Mouse (Mus musculus) C2C12 (cell line): ENCODE results near the gene Bri3. TPM values are rescaled to one million over a fixed set of nuclear protein-coding genes. Genes with fewer than 3 reads are reported as not detected.

ENCODE experiments used
- H3K27me3 ChIP-seq: one replicate; pipeline ENCODE4 v1.6.1; 2011; ENCODE audit not compliant: control insufficient read depth, insufficient read depth, insufficient read length
- H3K36me3 ChIP-seq: one replicate; pipeline ENCODE4 v1.6.1; 2011; ENCODE audit not compliant: control insufficient read depth, insufficient read depth
- H3K4me3 ChIP-seq: one replicate; pipeline ENCODE4 v1.5.1; 2011; ENCODE audit warnings: mild to moderate bottlenecking, control low read depth; ENCODE audit not compliant: poor library complexity, insufficient read depth, severe bottlenecking
- H3K79me2 ChIP-seq: one replicate; pipeline ENCODE4 v1.6.1; 2011; ENCODE audit not compliant: control insufficient read depth, insufficient read depth
- H3K79me3 ChIP-seq: one replicate; pipeline ENCODE4 v1.6.1; 2011; ENCODE audit warnings: low read depth, control low read depth
- H3ac ChIP-seq: one replicate; pipeline ENCODE3; 2011; ENCODE audit warnings: low read depth; ENCODE audit not compliant: control insufficient read depth, insufficient read length
- CEBPB ChIP-seq: IDR thresholded peaks from one replicate; pipeline ENCODE4 v1.6.1; 2011; ENCODE audit warnings: low read depth, mild to moderate bottlenecking, control low read depth, moderate library complexity
- CTCF ChIP-seq: IDR thresholded peaks from one replicate; pipeline ENCODE4 v1.5.1; 2011; ENCODE audit not compliant: control insufficient read depth, insufficient read depth, insufficient read length
- FOSL1 ChIP-seq: IDR thresholded peaks from one replicate; pipeline ENCODE4 v1.8.0; 2011; ENCODE audit warnings: mild to moderate bottlenecking, low read length; ENCODE audit not compliant: poor library complexity, insufficient read depth, severe bottlenecking
- MAX ChIP-seq: IDR thresholded peaks from one replicate; pipeline ENCODE4 v1.6.1; 2011; ENCODE audit warnings: mild to moderate bottlenecking, control low read depth
- MYOD1 ChIP-seq: IDR thresholded peaks from one replicate; pipeline ENCODE4 v1.6.1; 2011; ENCODE audit warnings: low read depth; ENCODE audit not compliant: control insufficient read depth, insufficient read length
- MYOG ChIP-seq: IDR thresholded peaks from one replicate; pipeline ENCODE4 v1.6.1; 2011; ENCODE audit not compliant: control insufficient read depth, insufficient read length; ENCODE audit errors: extremely low read depth
- USF1 ChIP-seq: IDR thresholded peaks from one replicate; pipeline ENCODE4 v1.6.1; 2011; ENCODE audit warnings: low read depth, mild to moderate bottlenecking, control low read depth, moderate library complexity
- polyA plus RNA-seq: library from polyadenylated mRNA; unstranded; fragments of >200 nt; fragmentation: generic; extraction: Trizol; gene quantifications from one replicate; pipeline ENCODE4 v1.2.1, GENCODE M21; 2012; ENCODE audit warnings: missing spikeins

The Bri3 gene
- polyA plus RNA-seq, 1 experiment: 121 TPM

DNA sequence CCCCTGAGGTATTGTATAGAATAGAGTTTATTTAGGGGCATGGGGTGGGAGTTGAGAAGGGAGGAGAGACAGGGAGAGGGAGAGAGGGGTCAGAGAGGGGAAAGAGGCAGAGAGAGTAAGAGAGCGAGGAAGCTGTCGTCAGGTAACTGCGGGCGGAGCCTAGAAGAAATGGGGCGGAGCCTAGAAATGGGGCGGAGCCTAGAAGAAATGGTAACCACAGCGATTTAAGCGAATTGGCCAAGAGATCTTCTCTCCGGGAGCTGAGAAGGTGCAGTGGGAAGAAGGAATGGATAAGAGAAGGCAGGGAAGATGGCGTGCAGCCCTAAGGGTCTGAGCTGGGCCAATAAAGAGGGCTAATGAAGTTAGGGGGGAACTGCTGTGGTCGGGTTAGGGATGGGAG is 18.0 kb upstream of the Bri3 start:
- Histone ChIP-seq H3K79me2 (no peaks in the 10 kb centered on the region), H3K4me3 (no peak overlapping the region), H3K36me3 (no peaks in the 10 kb centered on the region), H3ac (no peak overlapping the region), H3K27me3 (no peaks in the 10 kb centered on the region), H3K79me3 (no peaks in the 10 kb centered on the region)
- TF ChIP-seq CTCF (no peak), USF1 (no peak), FOSL1 (no peak), MYOG (no peak), CEBPB (no peak), MAX (no peak), MYOD1 (no peak)

DNA sequence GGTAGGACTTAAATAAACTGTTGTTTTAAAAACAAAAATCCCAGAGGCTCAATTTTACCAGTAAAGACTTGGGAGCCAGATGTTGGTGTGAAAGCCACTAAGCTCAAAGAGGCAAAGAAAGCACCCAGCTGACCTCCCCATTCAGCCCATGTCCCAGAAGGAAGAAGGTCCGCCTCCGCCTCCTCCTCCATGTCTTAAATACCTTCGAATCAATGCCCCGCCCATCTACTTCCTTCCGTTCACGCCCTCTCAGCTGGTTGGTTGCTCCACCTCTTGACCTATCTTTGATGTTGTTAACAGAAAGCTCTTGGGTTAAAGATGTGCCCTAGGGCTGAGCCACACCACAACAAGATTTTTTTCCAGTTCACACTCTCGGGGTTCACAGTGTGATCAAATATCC is 14.0 kb upstream of the Bri3 start:
- Histone ChIP-seq H3K4me3 (no peak overlapping the region), H3K27me3 (no peaks in the 10 kb centered on the region), H3K79me3 (no peaks in the 10 kb centered on the region), H3K79me2 (no peaks in the 10 kb centered on the region), H3K36me3 (no peaks in the 10 kb centered on the region), H3ac (no peak overlapping the region)
- no peak for TF ChIP-seq MAX
- TF ChIP-seq CTCF: no peak
- TF ChIP-seq CEBPB: no peak
- TF ChIP-seq USF1: no peak
- TF ChIP-seq MYOG: no peak
- no peak for TF ChIP-seq MYOD1
- no peak for TF ChIP-seq FOSL1

DNA sequence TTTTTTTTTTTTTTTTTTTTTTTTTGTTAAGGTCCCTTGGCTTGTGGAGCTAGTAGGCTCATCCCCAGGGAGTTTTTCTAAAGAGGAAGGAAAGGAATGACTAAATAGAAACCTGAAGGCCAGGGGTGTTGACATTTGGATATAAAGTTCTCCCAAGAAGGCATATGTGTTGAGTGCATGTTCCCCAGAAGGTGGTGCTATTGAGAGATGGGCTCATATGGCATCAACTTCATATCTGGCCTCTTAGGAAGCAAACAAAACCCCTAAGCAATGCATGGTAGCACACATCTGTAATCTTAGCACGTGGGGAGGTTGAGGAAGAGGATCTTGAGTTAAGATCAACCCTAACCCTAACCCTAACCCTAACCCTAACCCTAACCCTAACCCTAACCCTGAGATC is 12.8 kb upstream of the Bri3 start:
- Histone ChIP-seq H3K79me2 (no peaks in the 10 kb centered on the region), H3K36me3 (no peaks in the 10 kb centered on the region), H3K4me3 (no peak overlapping the region), H3ac (no peak overlapping the region), H3K27me3 (no peaks in the 10 kb centered on the region), H3K79me3 (no peaks in the 10 kb centered on the region)
- TF ChIP-seq USF1 (no peak), CTCF (no peak), FOSL1 (no peak), CEBPB (no peak), MYOD1 (no peak), MAX (no peak), MYOG (no peak)

DNA sequence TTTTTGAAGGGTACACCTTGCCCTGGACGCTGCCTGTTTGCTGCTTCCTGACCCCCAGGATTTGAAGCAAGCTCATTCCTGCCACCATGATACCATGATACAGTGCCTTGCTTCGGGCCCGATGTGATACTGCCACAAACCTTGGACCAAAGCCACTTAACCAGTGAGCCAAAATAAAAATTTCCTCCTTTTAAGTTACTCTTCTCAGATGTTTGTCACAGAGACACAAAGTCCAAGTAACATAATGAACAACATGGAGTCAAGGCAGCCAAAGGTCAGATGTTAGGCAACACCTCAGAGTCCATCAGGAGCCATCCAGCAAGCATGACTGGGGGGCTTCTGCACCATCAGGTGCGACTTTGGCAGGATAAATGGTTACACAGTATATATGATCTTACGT is 11.7 kb upstream of the Bri3 start:
- TF ChIP-seq CEBPB (no peak), CTCF (no peak), MAX (no peak), FOSL1 (no peak), MYOD1 (no peak), USF1 (no peak), MYOG (no peak)
- no peak overlapping the region for H3K4me3 ChIP-seq
- no peaks in the 10 kb centered on the region for H3K79me3 ChIP-seq
- no peaks in the 10 kb centered on the region for H3K79me2 ChIP-seq
- no peaks in the 10 kb centered on the region for H3K36me3 ChIP-seq
- no peaks in the 10 kb centered on the region for H3K27me3 ChIP-seq
- H3ac ChIP-seq: no peak overlapping the region

DNA sequence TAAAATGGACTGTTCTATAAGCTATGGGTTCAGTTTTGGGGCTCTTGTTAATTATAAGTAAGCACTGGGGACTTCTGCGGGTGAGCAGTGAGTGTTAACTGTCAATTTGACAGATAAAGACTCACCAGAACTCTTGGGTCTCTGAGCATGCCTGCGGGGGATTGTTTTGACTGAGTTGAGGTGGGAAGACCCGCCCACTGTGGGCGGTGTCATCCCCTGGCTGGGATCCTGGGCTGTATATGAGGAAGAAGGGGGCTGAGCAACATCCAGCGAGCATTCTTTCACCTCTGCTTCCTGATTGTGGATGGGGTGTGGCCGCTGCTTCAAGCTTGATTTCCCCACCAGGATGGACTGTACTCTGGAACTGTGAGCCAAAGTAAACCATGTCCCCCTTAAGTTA is 10.0 kb upstream of the Bri3 start:
- H3K79me3 ChIP-seq: no peaks in the 10 kb centered on the region
- H3ac ChIP-seq: no peak overlapping the region
- no peaks in the 10 kb centered on the region for H3K27me3 ChIP-seq
- no peaks in the 10 kb centered on the region for H3K36me3 ChIP-seq
- H3K4me3 ChIP-seq: no peak overlapping the region
- no peaks in the 10 kb centered on the region for H3K79me2 ChIP-seq
- TF ChIP-seq MYOD1 (no peak), CEBPB (no peak), CTCF (no peak), MYOG (no peak), FOSL1 (no peak), MAX (no peak), USF1 (no peak)

DNA sequence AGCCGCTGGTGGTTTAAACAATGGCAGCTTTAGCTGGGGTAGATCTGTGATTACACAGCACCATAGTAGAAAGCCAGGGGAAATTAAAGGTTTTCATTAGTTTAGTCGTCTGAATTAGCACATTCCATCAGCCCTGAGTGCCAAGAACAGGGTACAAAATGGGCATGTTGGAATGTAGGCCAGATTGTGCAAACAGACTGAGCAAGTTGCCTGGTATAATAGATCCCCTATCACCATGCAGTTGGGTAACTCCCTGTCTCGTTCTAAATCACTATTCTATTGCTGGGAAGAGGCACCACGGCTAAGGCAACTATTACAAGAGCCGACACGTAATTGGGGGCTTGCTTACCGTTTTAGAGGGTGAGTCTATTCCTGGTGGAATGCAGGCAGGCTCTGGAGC is 9.5 kb upstream of the Bri3 start:
- Histone ChIP-seq H3K4me3 (no peak overlapping the region), H3K79me3 (no peaks in the 10 kb centered on the region), H3ac (no peak overlapping the region), H3K27me3 (no peaks in the 10 kb centered on the region), H3K36me3 (no peaks in the 10 kb centered on the region), H3K79me2 (no peaks in the 10 kb centered on the region)
- TF ChIP-seq MYOG (no peak), USF1 (no peak), FOSL1 (no peak), CEBPB (no peak), CTCF (no peak)
